Mouse (Mus musculus) midbrain, embryonic 12.5 days (tissue): ENCODE data around the gene Lrmda. TPM values are rescaled to one million over a fixed set of nuclear protein-coding genes. Genes with fewer than 3 reads are reported as not detected.

ENCODE experiments used
- ATAC-seq: fragments of 200-750 bp; cut with Nextera tagmentation; 2 replicates; pipeline ENCODE4 v1.8.0; 2017; ENCODE audit warnings: low read depth, moderate TSS enrichment, moderate library complexity; ENCODE audit not compliant: low FRiP score
- H3K27ac ChIP-seq: fragments of 300-500 bp; sonication (generic); replicated peaks from 2 replicates; pipeline ENCODE4 v1.5.1; 2016; ENCODE audit warnings: mild to moderate bottlenecking
- H3K27me3 ChIP-seq: fragments of 300-500 bp; sonication (generic); 2 replicates; pipeline ENCODE4 v1.6.1; 2016; ENCODE audit warnings: mild to moderate bottlenecking
- H3K36me3 ChIP-seq: fragments of 300-500 bp; sonication (generic); 2 replicates; pipeline ENCODE4 v1.6.1; 2016
- H3K4me1 ChIP-seq: fragments of 300-500 bp; sonication (generic); 2 replicates; pipeline ENCODE4 v1.6.1; 2016
- H3K4me2 ChIP-seq: fragments of 300-500 bp; sonication (generic); replicated peaks from 2 replicates; pipeline ENCODE4 v1.6.1; 2016; ENCODE audit warnings: mild to moderate bottlenecking, moderate library complexity
- H3K4me3 ChIP-seq: fragments of 300-500 bp; sonication (generic); 2 replicates; pipeline ENCODE4 v1.5.1; 2016; ENCODE audit warnings: mild to moderate bottlenecking
- H3K9ac ChIP-seq: fragments of 300-500 bp; sonication (generic); replicated peaks from 2 replicates; pipeline ENCODE4 v1.6.1; 2016; ENCODE audit warnings: mild to moderate bottlenecking, moderate library complexity
- H3K9me3 ChIP-seq: fragments of 300-500 bp; sonication (generic); 2 replicates; pipeline ENCODE4 v1.6.1; 2016; ENCODE audit warnings: mild to moderate bottlenecking
- WGBS: fragments of 180-500 bp; shearing (Covaris S2); methylation state at CpG from one replicate; pipeline ENCODE4 v1.1.7; 2016; 5-methylcytosine and 5-hydroxymethylcytosine counted together
- polyA plus RNA-seq: library from polyadenylated mRNA; unstranded; fragments of >200 nt; fragmentation: Nextera tagmentation; extraction: Ambion mirVana; gene quantifications from 2 replicates; pipeline ENCODE4 v1.2.1, GENCODE M21; 2016

The Lrmda gene
- polyA plus RNA-seq, 1 experiment from 2014 or later = not detected

GRCm38 (mm10) chr14:22114651-22115351 is 95.3 kb downstream of the Lrmda start:
- peaks cover 44% of the 10 kb centered on the region for H3K27me3 ChIP-seq
- H3K9ac ChIP-seq = no peak overlapping the region
- WGBS = 7% methylated on average over 18 of the region's 18 CpGs
- no peak overlapping the region for H3K4me3 ChIP-seq
- H3K27ac ChIP-seq = peak overlapping the region; percentile 46; the same call in 1 of the 2 replicates
- no peaks in the 10 kb centered on the region for H3K9me3 ChIP-seq
- no peaks in the 10 kb centered on the region for H3K36me3 ChIP-seq
- peak; percentile 38; the same call in 1 of the 2 replicates for ATAC-seq
- 0 out of 2 replicates have a peak overlapping the region, but pooled peaks have one; percentile 7 for H3K4me2 ChIP-seq
- H3K4me1 ChIP-seq = peaks cover 18% of the 10 kb centered on the region

- Histone ChIP-seq H3K9me3 (no peaks in the 10 kb centered on the region), H3K27me3 (peaks cover 25% of the 10 kb centered on the region), H3K4me1 (peaks cover 18% of the 10 kb centered on the region), H3K9ac (no peak overlapping the region), H3K27ac (no peak overlapping the region), H3K36me3 (no peaks in the 10 kb centered on the region), H3K4me2 (no peak overlapping the region), H3K4me3 (no peak overlapping the region)
- WGBS = 86% methylated on average over 6 of the region's 6 CpGs
- ATAC-seq = no peak
These were observed 98.6 kb downstream of the Lrmda start for GRCm38 (mm10) chr14:22118096-22118495.

- no peaks in the 10 kb centered on the region for H3K36me3 ChIP-seq
- H3K4me2 ChIP-seq = no peak overlapping the region
- no peak overlapping the region for H3K27ac ChIP-seq
- H3K27me3 ChIP-seq = peaks cover 25% of the 10 kb centered on the region
- H3K9ac ChIP-seq = no peak overlapping the region
- WGBS = 88% methylated on average over 4 of the region's 4 CpGs
- H3K9me3 ChIP-seq = no peaks in the 10 kb centered on the region
- H3K4me3 ChIP-seq = no peak overlapping the region
- H3K4me1 ChIP-seq = peaks cover 16% of the 10 kb centered on the region
- no peak for ATAC-seq
These were observed 99.0 kb downstream of the Lrmda start for GRCm38 (mm10) chr14:22118512-22118911.

GRCm38 (mm10) chr14:22126276-22126675 is 106.8 kb downstream of the Lrmda start:
- ATAC-seq = no peak
- H3K27ac ChIP-seq = no peak overlapping the region
- H3K36me3 ChIP-seq = no peaks in the 10 kb centered on the region
- H3K4me1 ChIP-seq = peaks cover 4% of the 10 kb centered on the region; the same call in 1 of the 2 replicates
- no peak overlapping the region for H3K4me2 ChIP-seq
- H3K9me3 ChIP-seq = no peaks in the 10 kb centered on the region
- peaks cover 14% of the 10 kb centered on the region for H3K27me3 ChIP-seq
- no peak overlapping the region for H3K9ac ChIP-seq
- WGBS = 81% methylated on average over 4 of the region's 4 CpGs
- no peak overlapping the region for H3K4me3 ChIP-seq

GRCm38 (mm10) chr14:22126859-22127258 is 107.3 kb downstream of the Lrmda start:
- Histone ChIP-seq H3K4me2 (no peak overlapping the region), H3K9ac (no peak overlapping the region), H3K9me3 (no peaks in the 10 kb centered on the region), H3K4me1 (peaks cover 5% of the 10 kb centered on the region; the same call in 1 of the 2 replicates), H3K4me3 (no peak overlapping the region), H3K36me3 (no peaks in the 10 kb centered on the region), H3K27ac (no peak overlapping the region), H3K27me3 (peaks cover 14% of the 10 kb centered on the region)
- no peak for ATAC-seq
- 82% methylated on average over 6 of the region's 6 CpGs for WGBS

- no peaks in the 10 kb centered on the region for H3K36me3 ChIP-seq
- no peak overlapping the region for H3K27ac ChIP-seq
- peaks cover 7% of the 10 kb centered on the region; the same call in 1 of the 2 replicates for H3K9me3 ChIP-seq
- 74% methylated on average over 7 of the region's 7 CpGs for WGBS
- H3K4me1 ChIP-seq = peaks cover 5% of the 10 kb centered on the region; the same call in 1 of the 2 replicates
- no peak overlapping the region for H3K9ac ChIP-seq
- no peak overlapping the region for H3K4me2 ChIP-seq
- H3K27me3 ChIP-seq = peaks cover 7% of the 10 kb centered on the region; the same call in 1 of the 2 replicates
- H3K4me3 ChIP-seq = no peak overlapping the region
- ATAC-seq = no peak
These were observed 111.6 kb downstream of the Lrmda start for GRCm38 (mm10) chr14:22130950-22131585.

GRCm38 (mm10) chr14:22139281-22139680 is 119.8 kb downstream of the Lrmda start:
- Histone ChIP-seq H3K4me1 (peaks cover 8% of the 10 kb centered on the region), H3K9me3 (peaks cover 7% of the 10 kb centered on the region; the same call in 1 of the 2 replicates), H3K36me3 (no peaks in the 10 kb centered on the region), H3K4me2 (no peak overlapping the region), H3K4me3 (no peak overlapping the region), H3K9ac (no peak overlapping the region), H3K27ac (no peak overlapping the region), H3K27me3 (no peaks in the 10 kb centered on the region)
- no peak for ATAC-seq
- 86% methylated on average over 1 of the region's 1 CpGs for WGBS

GRCm38 (mm10) chr14:22144014-22144413 is 124.5 kb downstream of the Lrmda start:
- Histone ChIP-seq H3K36me3 (no peaks in the 10 kb centered on the region), H3K9ac (no peak overlapping the region), H3K4me2 (no peak overlapping the region), H3K4me3 (no peak overlapping the region), H3K27me3 (0 out of 2 replicates have a peak, but pooled peaks cover 10% of the 10 kb centered on the region), H3K9me3 (no peaks in the 10 kb centered on the region), H3K27ac (no peak overlapping the region), H3K4me1 (peaks cover 13% of the 10 kb centered on the region)
- no peak for ATAC-seq
- WGBS = 3% methylated on average over 3 of the region's 3 CpGs

- Histone ChIP-seq H3K9ac (no peak overlapping the region), H3K9me3 (no peaks in the 10 kb centered on the region), H3K4me2 (no peak overlapping the region), H3K4me3 (no peak overlapping the region), H3K27me3 (peaks cover 16% of the 10 kb centered on the region), H3K27ac (no peak overlapping the region), H3K36me3 (no peaks in the 10 kb centered on the region), H3K4me1 (peaks cover 9% of the 10 kb centered on the region)
- ATAC-seq = no peak
- WGBS = 75% methylated on average over 4 of the region's 4 CpGs
These were observed 126.4 kb downstream of the Lrmda start for GRCm38 (mm10) chr14:22145863-22146262.

GRCm38 (mm10) chr14:22146508-22147044 is 127.1 kb downstream of the Lrmda start:
- Histone ChIP-seq H3K27ac (no peak overlapping the region), H3K4me2 (no peak overlapping the region), H3K9ac (no peak overlapping the region), H3K27me3 (peaks cover 22% of the 10 kb centered on the region), H3K9me3 (no peaks in the 10 kb centered on the region), H3K4me3 (no peak overlapping the region), H3K36me3 (no peaks in the 10 kb centered on the region), H3K4me1 (peaks cover 9% of the 10 kb centered on the region)
- ATAC-seq = no peak
- WGBS = 86% methylated on average over 12 of the region's 12 CpGs

- 33% methylated on average over 4 of the region's 4 CpGs for WGBS
- H3K27me3 ChIP-seq = peaks cover 29% of the 10 kb centered on the region
- no peaks in the 10 kb centered on the region for H3K36me3 ChIP-seq
- no peak overlapping the region for H3K9ac ChIP-seq
- H3K27ac ChIP-seq = no peak overlapping the region
- ATAC-seq = no peak
- H3K4me3 ChIP-seq = no peak overlapping the region
- no peaks in the 10 kb centered on the region for H3K9me3 ChIP-seq
- no peak overlapping the region for H3K4me2 ChIP-seq
- peaks cover 14% of the 10 kb centered on the region for H3K4me1 ChIP-seq
These were observed 128.0 kb downstream of the Lrmda start for GRCm38 (mm10) chr14:22147341-22148024.
